Mouse (Mus musculus) lung, embryonic 15.5 days (tissue): ENCODE data around the gene Dna2. TPM values are rescaled to one million over a fixed set of nuclear protein-coding genes. Genes with fewer than 3 reads are reported as not detected.

Experiments
- ATAC-seq: fragments of 200-750 bp; cut with Nextera tagmentation; 2 replicates; pipeline ENCODE4 v1.8.0; 2017; ENCODE audit warnings: moderate number of reproducible peaks, borderline replicate concordance; ENCODE audit not compliant: low FRiP score, low TSS enrichment; ENCODE audit errors: extremely low read depth
- H3K27ac ChIP-seq: fragments of 300-500 bp; sonication (generic); 2 replicates; pipeline ENCODE4 v1.5.1; 2015; ENCODE audit warnings: moderate library complexity, mild to moderate bottlenecking, inconsistent platforms
- H3K27me3 ChIP-seq: fragments of 300-500 bp; sonication (generic); 2 replicates; pipeline ENCODE4 v1.6.1; 2015; ENCODE audit warnings: inconsistent platforms
- H3K36me3 ChIP-seq: fragments of 300-500 bp; sonication (generic); 2 replicates; pipeline ENCODE4 v1.6.1; 2015; ENCODE audit warnings: inconsistent platforms
- H3K4me1 ChIP-seq: fragments of 300-500 bp; sonication (generic); 2 replicates; pipeline ENCODE4 v1.6.1; 2015; ENCODE audit warnings: inconsistent platforms
- H3K4me2 ChIP-seq: fragments of 300-500 bp; sonication (generic); 2 replicates; pipeline ENCODE4 v1.6.1; 2015; ENCODE audit warnings: inconsistent platforms, mild to moderate bottlenecking, moderate library complexity
- H3K4me3 ChIP-seq: fragments of 300-500 bp; sonication (generic); 2 replicates; pipeline ENCODE4 v1.5.1; 2015; ENCODE audit warnings: mild to moderate bottlenecking, inconsistent platforms
- H3K9ac ChIP-seq: fragments of 300-500 bp; sonication (generic); 2 replicates; pipeline ENCODE4 v1.6.1; 2015; ENCODE audit warnings: inconsistent platforms
- H3K9me3 ChIP-seq: fragments of 300-500 bp; sonication (generic); 2 replicates; pipeline ENCODE4 v1.6.1; 2016; ENCODE audit warnings: inconsistent platforms
- WGBS: fragments of 180-500 bp; shearing (Covaris S2); methylation state at CpG from one replicate; pipeline ENCODE4 v1.1.7; 2015; 5-methylcytosine and 5-hydroxymethylcytosine counted together
- polyA plus RNA-seq: library from polyadenylated mRNA; unstranded; fragments of >200 nt; fragmentation: Nextera tagmentation; extraction: Ambion mirVana; gene quantifications from 2 replicates; pipeline ENCODE4 v1.2.1, GENCODE M21; 2015

Dna2 gene
- polyA plus RNA-seq, 1 experiment from 2014 or later = 17.9 TPM

GRCm38 (mm10) chr10:62984495-62984894 lies 37.7 kb downstream of the Dna2 start:
- H3K36me3 ChIP-seq = peaks cover 18% of the 10 kb centered on the region; the same call in 1 of the 2 replicates
- no peak overlapping the region for H3K27ac ChIP-seq

GRCm38 (mm10) chr10:62987341-62987740 lies 40.5 kb downstream of the Dna2 start:
- ATAC-seq = no peak
- Histone ChIP-seq H3K9me3 (no peaks in the 10 kb centered on the region), H3K36me3 (peaks cover 37% of the 10 kb centered on the region; the same call in 1 of the 2 replicates), H3K27ac (no peak overlapping the region), H3K9ac (no peak overlapping the region), H3K4me3 (no peak overlapping the region), H3K27me3 (no peaks in the 10 kb centered on the region), H3K4me1 (no peaks in the 10 kb centered on the region), H3K4me2 (no peak overlapping the region)
- WGBS = 28% methylated on average over 3 of the region's 3 CpGs

More at GRCm38 (mm10) chr10:62984495-62984894, 37.7 kb downstream of the Dna2 start:
- no peak overlapping the region for H3K4me2 ChIP-seq
- no peak for ATAC-seq
- H3K4me1 ChIP-seq = peaks cover 5% of the 10 kb centered on the region
- no peaks in the 10 kb centered on the region for H3K9me3 ChIP-seq
- H3K27me3 ChIP-seq = no peaks in the 10 kb centered on the region
- H3K4me3 ChIP-seq = no peak overlapping the region
- no peak overlapping the region for H3K9ac ChIP-seq
- 85% methylated on average over 6 of the region's 6 CpGs for WGBS

- no peak overlapping the region for H3K4me2 ChIP-seq
- no peak for ATAC-seq
- H3K36me3 ChIP-seq = peaks cover 41% of the 10 kb centered on the region
- no peak overlapping the region for H3K9ac ChIP-seq
- no peak overlapping the region for H3K4me3 ChIP-seq
- H3K27me3 ChIP-seq = no peaks in the 10 kb centered on the region
- H3K9me3 ChIP-seq = no peaks in the 10 kb centered on the region
- H3K27ac ChIP-seq = no peak overlapping the region
- 91% methylated on average over 15 of the region's 15 CpGs for WGBS
- no peaks in the 10 kb centered on the region for H3K4me1 ChIP-seq
These were observed 43.8 kb downstream of the Dna2 start for GRCm38 (mm10) chr10:62990636-62991035.

- peaks cover 59% of the 10 kb centered on the region for H3K36me3 ChIP-seq
- WGBS = 82% methylated on average over 5 of the region's 9 CpGs
- ATAC-seq = no peak
These were observed 47.2 kb downstream of the Dna2 start for GRCm38 (mm10) chr10:62993991-62994390.

GRCm38 (mm10) chr10:63000584-63000983 lies 53.8 kb downstream of the Dna2 start:
- no peaks in the 10 kb centered on the region for H3K27me3 ChIP-seq

More at GRCm38 (mm10) chr10:62993991-62994390, 47.2 kb downstream of the Dna2 start:
- no peaks in the 10 kb centered on the region for H3K9me3 ChIP-seq
- H3K9ac ChIP-seq = no peak overlapping the region
- no peak overlapping the region for H3K27ac ChIP-seq
- H3K4me3 ChIP-seq = no peak overlapping the region
- no peaks in the 10 kb centered on the region for H3K4me1 ChIP-seq
- H3K4me2 ChIP-seq = no peak overlapping the region
- no peaks in the 10 kb centered on the region for H3K27me3 ChIP-seq

GRCm38 (mm10) chr10:63003252-63003651 lies 56.4 kb downstream of the Dna2 start:
- Histone ChIP-seq H3K27me3 (no peaks in the 10 kb centered on the region), H3K4me1 (0 out of 2 replicates have a peak, but pooled peaks cover 3% of the 10 kb centered on the region), H3K4me3 (no peak overlapping the region), H3K9ac (no peak overlapping the region), H3K36me3 (peaks cover 67% of the 10 kb centered on the region), H3K27ac (no peak overlapping the region), H3K4me2 (no peak overlapping the region), H3K9me3 (no peaks in the 10 kb centered on the region)
- no peak for ATAC-seq
- WGBS = 73% methylated on average over 9 of the region's 9 CpGs

More at GRCm38 (mm10) chr10:63000584-63000983, 53.8 kb downstream of the Dna2 start:
- WGBS = 77% methylated on average over 9 of the region's 9 CpGs
- Histone ChIP-seq H3K4me2 (no peak overlapping the region), H3K36me3 (peaks cover 62% of the 10 kb centered on the region), H3K4me3 (no peak overlapping the region), H3K9me3 (no peaks in the 10 kb centered on the region), H3K27ac (no peak overlapping the region), H3K9ac (no peak overlapping the region), H3K4me1 (no peaks in the 10 kb centered on the region)
- ATAC-seq = no peak

- 0 out of 2 replicates have a peak, but pooled peaks cover 3% of the 10 kb centered on the region for H3K4me1 ChIP-seq
- ATAC-seq = no peak
- H3K4me3 ChIP-seq = no peak overlapping the region
- H3K9ac ChIP-seq = no peak overlapping the region
- H3K27me3 ChIP-seq = no peaks in the 10 kb centered on the region
- WGBS = 87% methylated on average over 9 of the region's 9 CpGs
- H3K36me3 ChIP-seq = peaks cover 65% of the 10 kb centered on the region
- no peak overlapping the region for H3K27ac ChIP-seq
- H3K4me2 ChIP-seq = no peak overlapping the region
- H3K9me3 ChIP-seq = no peaks in the 10 kb centered on the region
These were observed 57.7 kb downstream of the Dna2 start for GRCm38 (mm10) chr10:63004556-63004955.

GRCm38 (mm10) chr10:63008193-63008592 lies 61.4 kb downstream of the Dna2 start:
- Histone ChIP-seq H3K4me1 (0 out of 2 replicates have a peak, but pooled peaks cover 3% of the 10 kb centered on the region), H3K27ac (no peak overlapping the region), H3K27me3 (no peaks in the 10 kb centered on the region), H3K36me3 (peaks cover 78% of the 10 kb centered on the region), H3K9me3 (no peaks in the 10 kb centered on the region), H3K4me3 (no peak overlapping the region), H3K4me2 (no peak overlapping the region), H3K9ac (no peak overlapping the region)
- no peak for ATAC-seq
- WGBS = 44% methylated on average over 3 of the region's 3 CpGs

GRCm38 (mm10) chr10:63010268-63010667 lies 63.4 kb downstream of the Dna2 start:
- no peak overlapping the region for H3K4me2 ChIP-seq
- H3K4me3 ChIP-seq = no peak overlapping the region
- no peak for ATAC-seq
- 0 out of 2 replicates have a peak, but pooled peaks cover 3% of the 10 kb centered on the region for H3K4me1 ChIP-seq
- no peaks in the 10 kb centered on the region for H3K9me3 ChIP-seq
- H3K36me3 ChIP-seq = peaks cover 80% of the 10 kb centered on the region
- H3K27ac ChIP-seq = no peak overlapping the region
- no peak overlapping the region for H3K9ac ChIP-seq
- 75% methylated on average over 4 of the region's 4 CpGs for WGBS
- no peaks in the 10 kb centered on the region for H3K27me3 ChIP-seq

GRCm38 (mm10) chr10:63011556-63011955 lies 64.7 kb downstream of the Dna2 start:
- WGBS = 82% methylated on average over 6 of the region's 6 CpGs
- Histone ChIP-seq H3K27ac (no peak overlapping the region), H3K4me2 (no peak overlapping the region), H3K4me1 (0 out of 2 replicates have a peak, but pooled peaks cover 3% of the 10 kb centered on the region), H3K9me3 (no peaks in the 10 kb centered on the region), H3K36me3 (peaks cover 82% of the 10 kb centered on the region), H3K9ac (no peak overlapping the region), H3K4me3 (no peak overlapping the region), H3K27me3 (no peaks in the 10 kb centered on the region)
- ATAC-seq = no peak

GRCm38 (mm10) chr10:63013476-63013875 lies 66.7 kb downstream of the Dna2 start:
- Histone ChIP-seq H3K36me3 (peaks cover 79% of the 10 kb centered on the region), H3K27ac (no peak overlapping the region), H3K4me3 (no peak overlapping the region), H3K27me3 (no peaks in the 10 kb centered on the region), H3K9ac (no peak overlapping the region), H3K9me3 (no peaks in the 10 kb centered on the region), H3K4me1 (no peaks in the 10 kb centered on the region), H3K4me2 (no peak overlapping the region)
- WGBS = 75% methylated on average over 3 of the region's 3 CpGs
- no peak for ATAC-seq

- Histone ChIP-seq H3K9ac (no peak overlapping the region), H3K9me3 (no peaks in the 10 kb centered on the region), H3K4me2 (no peak overlapping the region), H3K4me3 (no peak overlapping the region), H3K27ac (no peak overlapping the region), H3K4me1 (no peaks in the 10 kb centered on the region), H3K36me3 (peaks cover 79% of the 10 kb centered on the region), H3K27me3 (no peaks in the 10 kb centered on the region)
- WGBS = 56% methylated on average over 9 of the region's 9 CpGs
- peak; percentile 65; the same call in 1 of the 2 replicates for ATAC-seq
These were observed 67.3 kb downstream of the Dna2 start for GRCm38 (mm10) chr10:63014168-63014567.

GRCm38 (mm10) chr10:63019304-63019703 lies 72.5 kb downstream of the Dna2 start:
- Histone ChIP-seq H3K9ac (no peak overlapping the region), H3K4me1 (peaks cover 19% of the 10 kb centered on the region), H3K4me3 (no peak overlapping the region), H3K27ac (no peak overlapping the region), H3K4me2 (no peak overlapping the region), H3K9me3 (no peaks in the 10 kb centered on the region), H3K36me3 (peaks cover 30% of the 10 kb centered on the region), H3K27me3 (no peaks in the 10 kb centered on the region)
- ATAC-seq = no peak
- 82% methylated on average over 6 of the region's 6 CpGs for WGBS
